20 mouse cellular contexts compared by ENCODE assay signal in genomic region chr6:41566965-41567364, GRCm38 (mm10). TPM values are rescaled to one million over a fixed set of nuclear protein-coding genes. Genes with fewer than 3 reads are reported as not detected.
"Had no signal": no experiment of that assay in that cellular context is flagged by ENCODE, and none has a peak within 500 bp of the region (broad histone marks: within the 10 kb centered on the region; RNA-seq: fewer than 3 reads in every experiment).

No protein-coding gene starts in this region.

- H3K4me3 ChIP-seq: lung, embryonic 15.5 days; midbrain, embryonic 10.5 days; midbrain, embryonic 12.5 days; myocyte; neural tube, embryonic 12.5 days had no signal

- H3K27me3 ChIP-seq: lung, embryonic 15.5 days; midbrain, embryonic 12.5 days; neural tube, embryonic 12.5 days had no signal

- H3K9ac ChIP-seq: liver, postnatal 0 days; lung, embryonic 15.5 days; midbrain, embryonic 12.5 days; neural tube, embryonic 12.5 days had no signal

- H3K36me3 ChIP-seq: lung, embryonic 15.5 days; midbrain, embryonic 10.5 days; midbrain, embryonic 12.5 days; neural tube, embryonic 12.5 days had no signal

- H3K4me1 ChIP-seq: lung, embryonic 15.5 days; midbrain, embryonic 10.5 days; midbrain, embryonic 12.5 days; neural tube, embryonic 12.5 days had no signal

- H3K9me3 ChIP-seq: lung, embryonic 15.5 days; midbrain, embryonic 10.5 days; midbrain, embryonic 12.5 days; neural tube, embryonic 12.5 days had no signal

- DNase-seq: liver, postnatal 0 days; lung, adult 2 months; lung, postnatal 4 days; midbrain, embryonic 14.5 days; right cerebral cortex, postnatal 14 days; thymus, adult 18-20 months; thymus, postnatal 14 days; thymus, postnatal 36 days had no signal

- H3K27ac ChIP-seq: lung, embryonic 15.5 days; midbrain, embryonic 10.5 days; midbrain, embryonic 12.5 days; neural tube, embryonic 12.5 days had no signal

RNA-seq across cellular contexts. Expression of gene Prss2, which starts 45.4 kb away (rescaled TPM):
- total RNA-seq: megakaryocyte, adult 5-6 weeks; megakaryocyte-erythroid progenitor cell, adult 5-6 weeks; neutrophil, adult 5-6 weeks had no signal
- polyA plus RNA-seq: lung, embryonic 15.5 days; lung, postnatal 0 days; midbrain, embryonic 10.5 days; midbrain, embryonic 12.5 days; midbrain, embryonic 14.5 days; midbrain, embryonic 16.5 days; neural tube, embryonic 12.5 days; neural tube, embryonic 14.5 days; stomach, embryonic 14.5 days had no signal
